Mouse (Mus musculus) gastrocnemius, postnatal 10 days (tissue): Measurements from ENCODE around the gene Unc5c. TPM values are rescaled to one million over a fixed set of nuclear protein-coding genes. Genes with fewer than 3 reads are reported as not detected.

Experiments
- DNase-seq: peaks from one replicate; pipeline ENCODE4 v3.0.0; 2021; ENCODE audit warnings: mixed read lengths
- total RNA-seq, 2 experiments: library from RNA; stranded (reverse); gene quantifications; 2 replicates each; pipeline ENCODE4 v1.2.3; 2021

Unc5c gene
- total RNA-seq, 2 experiments from 2014 or later: 0.21 to 1.3 TPM

GRCm38 (mm10) chr3:141818615-141819312 is 353.7 kb downstream of the Unc5c start:
- DNase-seq: no peak

- no peak for DNase-seq
Measured at GRCm38 (mm10) chr3:141819331-141819941, 354.4 kb downstream of the Unc5c start.

GRCm38 (mm10) chr3:141828301-141828700 is 363.3 kb downstream of the Unc5c start:
- DNase-seq: no peak

GRCm38 (mm10) chr3:141831135-141831534 is 366.1 kb downstream of the Unc5c start:
- DNase-seq: peak; percentile 35

- DNase-seq: no peak
Measured at GRCm38 (mm10) chr3:141838864-141839263, 373.8 kb downstream of the Unc5c start.

- no peak for DNase-seq
Measured at GRCm38 (mm10) chr3:141849206-141849605, 384.2 kb downstream of the Unc5c start.

- no peak for DNase-seq
Measured at GRCm38 (mm10) chr3:141850141-141850540, 385.1 kb downstream of the Unc5c start.

GRCm38 (mm10) chr3:141854339-141854738 is 389.3 kb downstream of the Unc5c start:
- no peak for DNase-seq

- no peak for DNase-seq
Measured at GRCm38 (mm10) chr3:141857123-141857522, 392.1 kb downstream of the Unc5c start.

GRCm38 (mm10) chr3:141862816-141863461 is 397.9 kb downstream of the Unc5c start:
- DNase-seq: peak; percentile 31

- DNase-seq: no peak
Measured at GRCm38 (mm10) chr3:141871805-141872204, 406.8 kb downstream of the Unc5c start.

- DNase-seq: no peak
Measured at GRCm38 (mm10) chr3:141872337-141873042, 407.5 kb downstream of the Unc5c start.

GRCm38 (mm10) chr3:141882496-141882895 is 417.5 kb downstream of the Unc5c start:
- DNase-seq: no peak

GRCm38 (mm10) chr3:141884190-141884589 is 419.2 kb downstream of the Unc5c start:
- no peak for DNase-seq
